Mouse (Mus musculus) stomach, postnatal 0 days (tissue): ENCODE data around the gene Hoxb6. TPM values are rescaled to one million over a fixed set of nuclear protein-coding genes. Genes with fewer than 3 reads are reported as not detected.

Experiments used
- ATAC-seq: fragments of 200-750 bp; cut with Nextera tagmentation; 2 replicates; pipeline ENCODE4 v1.8.0; 2017; ENCODE audit not compliant: low FRiP score, low TSS enrichment
- DNase-seq: peaks from one replicate; pipeline ENCODE4 v3.0.0-alpha.2; 2016; ENCODE audit warnings: low spot score
- H3K27ac ChIP-seq: fragments of 300-500 bp; sonication (generic); replicated peaks from 2 replicates; pipeline ENCODE4 v1.5.1; 2014; ENCODE audit warnings: mild to moderate bottlenecking, control low read depth
- H3K27me3 ChIP-seq: fragments of 300-500 bp; sonication (generic); 2 replicates; pipeline ENCODE4 v1.6.1; 2014; ENCODE audit warnings: low read length; ENCODE audit not compliant: control insufficient read depth, insufficient read depth
- H3K36me3 ChIP-seq: fragments of 300-500 bp; sonication (generic); 2 replicates; pipeline ENCODE4 v1.6.1; 2014; ENCODE audit warnings: low read length, mixed read lengths; ENCODE audit not compliant: control insufficient read depth, insufficient read depth
- H3K4me1 ChIP-seq: fragments of 300-500 bp; sonication (generic); replicated peaks from 2 replicates; pipeline ENCODE4 v1.6.1; 2014; ENCODE audit warnings: antibody characterized with exemption; ENCODE audit not compliant: control insufficient read depth, insufficient read depth
- H3K4me2 ChIP-seq: fragments of 300-500 bp; sonication (generic); replicated peaks from 2 replicates; pipeline ENCODE4 v1.6.1; 2014; ENCODE audit warnings: low read depth, mild to moderate bottlenecking, control low read depth, moderate library complexity
- H3K4me3 ChIP-seq: fragments of 300-500 bp; sonication (generic); 2 replicates; pipeline ENCODE4 v1.5.1; 2014; ENCODE audit warnings: low read depth, low read length, control low read depth
- H3K9ac ChIP-seq: fragments of 300-500 bp; sonication (generic); 2 replicates; pipeline ENCODE4 v1.6.1; 2014; ENCODE audit warnings: mild to moderate bottlenecking, low read length, control low read depth, mixed read lengths
- H3K9me3 ChIP-seq: fragments of 300-500 bp; sonication (generic); 2 replicates; pipeline ENCODE4 v1.6.1; 2016; ENCODE audit warnings: low read length; ENCODE audit not compliant: control insufficient read depth
- CTCF ChIP-seq: IDR thresholded peaks from 2 replicates; pipeline ENCODE4 v1.5.1; 2016; ENCODE audit warnings: antibody characterized with exemption, low read depth, mild to moderate bottlenecking, moderate library complexity
- EP300 ChIP-seq: optimal IDR thresholded peaks from 2 replicates; pipeline ENCODE3; 2016; ENCODE audit warnings: antibody characterized with exemption
- WGBS: fragments of 180-500 bp; shearing (Covaris S2); extraction: QIAGEN DNeasy Blood & Tissue Kit; methylation state at CpG from one replicate; pipeline ENCODE4 v1.1.7; 2014; 5-methylcytosine and 5-hydroxymethylcytosine counted together
- polyA plus RNA-seq: library from polyadenylated mRNA; unstranded; fragments of >200 nt; fragmentation: Nextera tagmentation; extraction: Ambion mirVana; gene quantifications from 2 replicates; pipeline ENCODE4 v1.2.1, GENCODE M21; 2015

Hoxb6 gene
- polyA plus RNA-seq, 1 experiment from 2014 or later, result 7.9 TPM

DNA sequence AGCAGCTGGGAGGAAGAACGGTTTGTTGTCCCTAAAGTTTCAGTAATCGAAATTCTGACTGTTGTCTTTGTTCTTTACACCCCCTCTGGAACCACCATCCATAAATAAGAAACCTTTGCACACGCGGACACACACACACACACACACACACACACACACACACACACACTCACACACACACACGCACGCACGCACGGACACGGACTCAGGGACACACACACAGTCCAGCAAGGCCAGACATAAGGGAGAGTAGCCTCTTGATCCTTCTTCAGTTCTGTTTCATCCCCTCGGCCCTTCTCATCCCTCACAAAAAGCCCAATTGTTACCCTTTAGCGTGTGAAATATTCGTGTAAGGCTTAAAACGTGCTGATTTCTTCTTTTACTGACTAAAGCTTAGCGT lies 14.0 kb upstream of the Hoxb6 start:
- no peak overlapping the region for H3K4me2 ChIP-seq

DNA sequence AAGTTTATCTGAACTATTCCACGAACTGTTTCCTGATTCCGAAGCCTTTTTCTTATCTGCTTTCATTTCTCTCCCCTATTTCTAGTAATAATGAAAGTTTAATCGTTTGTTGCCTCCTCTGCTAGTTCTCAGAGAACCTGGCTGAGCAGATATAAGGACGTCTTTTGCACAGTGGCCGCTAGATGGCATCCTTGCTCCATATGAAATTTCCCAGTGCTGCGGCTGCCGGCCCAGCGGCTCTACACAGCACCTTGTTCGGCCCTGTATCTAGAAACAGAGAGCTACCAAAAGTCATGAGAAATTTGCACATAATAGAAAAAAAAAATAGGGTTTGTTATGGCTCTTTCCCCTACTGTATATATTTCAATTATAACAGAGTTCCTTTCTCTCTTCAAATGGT lies 13.5 kb upstream of the Hoxb6 start:
- peaks cover 34% of the 10 kb centered on the region for H3K27me3 ChIP-seq
- under 1% methylated on average over 9 of the region's 9 CpGs for WGBS
- H3K9ac ChIP-seq, result no peak overlapping the region
- TF ChIP-seq CTCF (peak; percentile 94), EP300 (no peak)
- H3K4me1 ChIP-seq, result no peaks in the 10 kb centered on the region
- no peak overlapping the region for H3K27ac ChIP-seq
- H3K4me3 ChIP-seq, result peak overlapping the region; percentile 10; the same call in 1 of the 2 replicates
- DNase-seq (peak; percentile 89), ATAC-seq (peak; percentile 74)
- no peak overlapping the region for H3K4me2 ChIP-seq
- H3K9me3 ChIP-seq, result no peaks in the 10 kb centered on the region
- no peaks in the 10 kb centered on the region for H3K36me3 ChIP-seq

More for the DNA sequence above, 14.0 kb upstream of the Hoxb6 start:
- TF ChIP-seq CTCF (no peak), EP300 (no peak)
- no peak overlapping the region for H3K9ac ChIP-seq
- H3K4me3 ChIP-seq, result peak overlapping the region; percentile 10; the same call in 1 of the 2 replicates
- H3K27ac ChIP-seq, result no peak overlapping the region
- WGBS, result 32% methylated on average over 14 of the region's 14 CpGs
- H3K9me3 ChIP-seq, result no peaks in the 10 kb centered on the region
- no peaks in the 10 kb centered on the region for H3K36me3 ChIP-seq
- DNase-seq, result no peak
- peaks cover 34% of the 10 kb centered on the region for H3K27me3 ChIP-seq
- no peak for ATAC-seq
- no peaks in the 10 kb centered on the region for H3K4me1 ChIP-seq

DNA sequence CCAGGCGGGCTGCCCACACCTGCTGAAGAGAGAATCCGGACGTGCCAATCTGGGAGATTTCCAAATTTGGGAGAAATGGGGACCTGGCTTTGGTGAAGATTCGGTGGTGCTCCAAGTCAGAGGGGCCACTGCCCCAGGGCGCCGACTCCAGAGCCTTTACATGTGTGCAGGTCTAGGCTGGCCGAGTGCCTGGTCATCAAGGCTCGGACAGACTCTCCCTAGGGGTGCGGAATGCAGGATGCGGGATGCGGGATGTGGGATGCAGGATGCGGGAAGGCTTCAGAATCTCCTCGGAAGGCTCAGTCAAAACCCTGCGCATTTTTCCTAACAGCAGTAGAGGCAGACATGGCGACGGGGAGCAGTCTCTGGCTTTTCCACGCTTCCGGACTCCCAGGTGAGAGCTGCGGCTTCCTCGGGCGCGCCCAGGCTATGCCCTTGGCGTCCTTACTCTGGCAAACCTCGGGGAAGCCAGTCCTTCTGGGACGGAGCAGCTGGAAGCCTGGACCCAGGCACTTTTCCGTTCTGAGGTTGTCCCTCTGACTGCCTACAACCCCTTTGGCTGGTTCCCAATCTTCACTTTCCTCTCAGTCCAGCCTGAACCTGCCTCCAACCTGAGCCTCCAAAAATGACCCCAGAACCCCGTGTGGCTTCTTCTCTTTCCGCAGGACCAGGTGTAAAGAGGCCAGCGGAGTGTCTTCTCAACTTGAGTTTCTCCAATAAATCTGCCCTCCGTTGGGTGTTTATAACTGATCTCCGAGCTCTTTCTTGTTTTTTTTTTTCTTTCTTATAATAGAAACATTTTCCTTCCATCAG lies 12.6 kb upstream of the Hoxb6 start:
- TF ChIP-seq EP300 (no peak), CTCF (no peak)

DNA sequence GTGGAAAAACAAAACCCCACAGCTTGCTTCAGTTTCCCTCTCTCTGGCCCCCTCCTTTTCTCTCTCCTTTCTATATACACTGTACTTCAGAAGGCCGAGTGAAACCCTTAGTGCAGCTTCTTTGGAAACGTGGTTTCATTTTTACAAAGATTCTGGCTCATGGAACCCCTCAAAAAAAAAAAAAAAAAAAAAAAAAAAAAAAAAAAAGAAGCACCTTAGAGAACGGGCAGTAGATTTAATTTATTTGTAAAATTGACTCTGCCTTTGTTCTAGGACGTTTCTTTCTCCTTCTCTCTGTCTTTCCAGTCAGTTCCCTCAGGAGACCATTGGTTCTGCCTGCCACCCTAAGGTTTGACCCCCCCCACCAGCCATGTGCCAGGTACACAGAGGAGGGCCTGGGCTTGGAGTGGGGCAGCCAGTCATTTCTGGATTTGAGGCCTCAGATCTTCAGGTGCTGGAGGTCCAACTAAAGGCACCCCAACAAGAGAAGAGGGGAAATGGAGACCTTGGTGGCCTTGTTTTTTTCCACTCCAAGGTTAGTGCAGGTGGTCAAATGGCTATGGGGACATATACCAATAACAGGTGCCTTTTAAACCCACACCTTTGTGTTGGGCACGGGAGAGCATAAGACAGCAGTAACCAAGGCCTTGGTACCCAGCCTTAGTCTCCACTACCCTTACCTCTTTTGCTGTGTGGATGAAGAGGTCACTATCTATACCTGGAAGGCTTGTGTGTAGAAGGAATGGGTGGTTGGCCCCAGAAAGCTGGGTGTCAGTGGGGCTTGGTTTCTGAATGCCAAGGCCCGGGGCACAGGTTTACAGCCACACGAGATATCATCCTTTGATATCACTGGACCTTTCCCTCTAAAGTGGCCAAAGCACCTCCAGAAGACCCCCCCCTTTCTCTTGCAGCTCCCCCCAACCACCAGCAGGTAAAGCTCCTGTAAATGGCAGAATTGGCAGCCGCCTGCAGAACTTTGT lies 11.6 kb upstream of the Hoxb6 start:
- WGBS, result 34% methylated on average over 8 of the region's 8 CpGs
- DNase-seq (no peak), ATAC-seq (no peak)
- Histone ChIP-seq H3K27ac (no peak overlapping the region), H3K27me3 (peaks cover 32% of the 10 kb centered on the region), H3K4me2 (0 out of 2 replicates have a peak overlapping the region, but pooled peaks have one; percentile 14), H3K36me3 (no peaks in the 10 kb centered on the region), H3K4me3 (no peak overlapping the region), H3K9ac (no peak overlapping the region), H3K9me3 (no peaks in the 10 kb centered on the region), H3K4me1 (no peaks in the 10 kb centered on the region)
- TF ChIP-seq EP300, result no peak
- TF ChIP-seq CTCF, result no peak

More for the DNA sequence above, 12.6 kb upstream of the Hoxb6 start:
- Histone ChIP-seq H3K27me3 (peaks cover 33% of the 10 kb centered on the region), H3K9me3 (no peaks in the 10 kb centered on the region), H3K9ac (no peak overlapping the region), H3K27ac (no peak overlapping the region), H3K4me2 (0 out of 2 replicates have a peak overlapping the region, but pooled peaks have one; percentile 14), H3K36me3 (no peaks in the 10 kb centered on the region), H3K4me1 (no peaks in the 10 kb centered on the region), H3K4me3 (no peak overlapping the region; the same call in 1 of the 2 replicates)
- no peak for DNase-seq
- 10% methylated on average over 31 of the region's 31 CpGs for WGBS
- 0 out of 2 replicates have a peak, but pooled peaks have one; percentile 42 for ATAC-seq

DNA sequence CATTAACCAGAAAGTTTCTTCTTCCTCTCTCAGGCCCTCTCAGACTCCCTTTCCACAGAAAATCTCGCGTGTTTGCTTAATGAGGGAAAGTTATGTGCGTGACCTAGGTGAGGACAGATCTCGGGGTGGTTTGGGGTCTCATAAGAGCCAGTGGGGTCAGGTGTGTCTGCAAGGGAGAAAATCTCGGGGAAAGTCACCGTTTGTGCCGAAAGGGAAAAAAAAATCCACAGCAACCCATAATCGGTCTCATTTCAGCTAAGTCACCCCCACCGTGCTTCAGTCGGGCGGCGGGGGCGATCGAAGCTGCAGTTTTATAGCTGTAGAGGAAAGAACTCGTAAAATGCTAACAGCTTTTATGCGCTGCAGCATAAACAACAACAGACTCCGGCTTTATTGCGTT lies 10.9 kb upstream of the Hoxb6 start:
- H3K27me3 ChIP-seq, result peaks cover 32% of the 10 kb centered on the region
- WGBS, result 22% methylated on average over 18 of the region's 18 CpGs
- ATAC-seq, result no peak

More for the DNA sequence above, 10.9 kb upstream of the Hoxb6 start:
- Histone ChIP-seq H3K4me1 (no peaks in the 10 kb centered on the region), H3K36me3 (no peaks in the 10 kb centered on the region), H3K9me3 (no peaks in the 10 kb centered on the region), H3K4me3 (no peak overlapping the region), H3K27ac (no peak overlapping the region), H3K4me2 (no peak overlapping the region), H3K9ac (no peak overlapping the region)
- TF ChIP-seq CTCF, result no peak
- no peak for DNase-seq
